Mouse (Mus musculus) ovary, adult 2 months (tissue): ENCODE results near the gene Hist1h2ao. TPM values are rescaled to one million over a fixed set of nuclear protein-coding genes. Genes with fewer than 3 reads are reported as not detected.

Experiments
- polyA plus RNA-seq: library from polyadenylated mRNA; depleted of rRNA; stranded (reverse); fragments of >200 nt; gene quantifications from 2 replicates; pipeline ENCODE4 v1.2.3, GENCODE M21; 2012; rRNA removed

Hist1h2ao gene
- not detected in 2 replicates for polyA plus RNA-seq

DNA sequence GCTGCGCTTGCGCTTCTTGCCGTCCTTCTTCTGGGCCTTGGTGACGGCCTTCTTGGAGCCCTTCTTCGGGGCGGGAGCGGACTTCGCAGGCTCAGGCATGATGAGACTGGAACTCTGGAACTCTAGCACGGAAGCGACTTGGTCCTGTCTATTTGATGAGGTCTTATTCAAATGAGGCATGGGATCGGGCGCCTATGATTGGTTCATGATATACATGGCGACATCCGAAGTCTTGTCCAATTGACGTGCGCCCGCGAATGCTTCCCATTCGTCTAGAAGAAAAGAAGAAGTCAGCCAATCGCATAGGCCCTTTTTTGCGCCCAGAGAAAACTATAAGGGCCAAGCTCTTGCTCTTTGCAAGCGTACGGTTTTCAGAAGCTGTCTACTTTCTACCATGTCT, at the start of gene Hist1h2ao, which contains the start of gene Hist1h2bq:
Gene Hist1h2ao (plus strand): TSS at position 393 of the 400 bp plus-strand sequence.
Gene Hist1h2bq (minus strand): TSS at position 125 of the 400 bp plus-strand sequence.

GRCm38 (mm10) chr13:21779767-21780731, 30.2 kb upstream of the Hist1h2ao start, which contains the start of gene Hist1h1b:
TSS of gene Hist1h1b (minus strand) at chr13:21780625.

GRCm38 (mm10) chr13:21783255-21783617, 27.0 kb upstream of the Hist1h2ao start, which contains the start of gene Hist1h3i:
TSS of gene Hist1h3i (minus strand) at chr13:21783370.

DNA sequence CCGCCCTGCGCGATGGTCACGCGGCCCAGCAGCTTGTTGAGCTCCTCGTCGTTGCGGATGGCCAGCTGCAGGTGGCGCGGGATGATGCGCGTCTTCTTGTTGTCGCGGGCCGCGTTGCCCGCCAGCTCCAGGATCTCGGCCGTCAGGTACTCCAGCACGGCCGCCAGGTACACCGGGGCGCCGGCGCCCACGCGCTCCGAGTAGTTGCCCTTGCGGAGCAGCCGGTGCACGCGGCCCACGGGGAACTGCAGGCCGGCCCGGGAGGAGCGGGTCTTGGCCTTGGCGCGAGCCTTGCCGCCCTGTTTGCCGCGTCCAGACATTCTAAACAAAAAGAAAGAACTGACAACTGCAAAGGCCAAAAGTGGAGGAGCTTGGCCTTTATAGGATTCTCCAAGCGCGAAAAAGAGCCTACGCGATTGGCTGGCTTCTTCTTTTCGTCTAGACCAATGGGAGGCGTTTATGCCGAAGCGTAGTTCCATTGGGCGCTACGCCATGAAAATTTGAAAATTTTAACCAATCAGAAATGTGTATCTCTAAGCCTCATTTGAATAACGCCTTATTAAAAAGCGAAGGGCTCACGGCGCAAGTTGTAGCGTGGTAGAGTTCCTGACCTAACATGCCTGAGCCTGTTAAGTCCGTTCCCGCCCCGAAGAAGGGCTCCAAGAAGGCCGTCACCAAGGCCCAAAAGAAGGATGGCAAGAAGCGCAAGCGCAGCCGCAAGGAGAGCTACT, 23.2 kb upstream of the Hist1h2ao start, which contains the start of the genes Hist1h2an and Hist1h2bp:
Gene Hist1h2an (minus strand): TSS at position 320 of the 731 bp plus-strand sequence.
Gene Hist1h2bp (plus strand): TSS at position 563 of the 731 bp plus-strand sequence.

DNA sequence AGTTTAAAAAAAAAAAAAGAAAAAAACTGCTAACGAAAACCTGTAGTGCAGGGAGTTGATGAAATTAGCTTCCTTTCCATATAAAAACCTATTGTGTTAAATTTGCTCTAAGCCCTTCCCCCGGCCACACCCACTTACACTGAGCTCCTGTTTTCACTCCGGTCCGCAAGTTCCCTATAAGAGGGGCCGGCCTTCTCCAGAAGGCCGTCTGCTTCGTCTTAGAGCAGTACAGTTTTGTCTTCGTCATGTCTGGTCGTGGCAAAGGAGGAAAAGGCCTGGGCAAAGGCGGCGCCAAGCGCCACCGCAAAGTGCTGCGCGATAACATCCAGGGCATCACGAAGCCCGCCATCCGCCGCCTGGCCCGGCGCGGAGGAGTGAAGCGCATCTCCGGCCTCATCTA, 1.3 kb downstream of the Hist1h2ao start, which contains the start of gene Hist1h4m:
Gene Hist1h4m (plus strand): TSS at position 208 of the 400 bp plus-strand sequence.

DNA sequence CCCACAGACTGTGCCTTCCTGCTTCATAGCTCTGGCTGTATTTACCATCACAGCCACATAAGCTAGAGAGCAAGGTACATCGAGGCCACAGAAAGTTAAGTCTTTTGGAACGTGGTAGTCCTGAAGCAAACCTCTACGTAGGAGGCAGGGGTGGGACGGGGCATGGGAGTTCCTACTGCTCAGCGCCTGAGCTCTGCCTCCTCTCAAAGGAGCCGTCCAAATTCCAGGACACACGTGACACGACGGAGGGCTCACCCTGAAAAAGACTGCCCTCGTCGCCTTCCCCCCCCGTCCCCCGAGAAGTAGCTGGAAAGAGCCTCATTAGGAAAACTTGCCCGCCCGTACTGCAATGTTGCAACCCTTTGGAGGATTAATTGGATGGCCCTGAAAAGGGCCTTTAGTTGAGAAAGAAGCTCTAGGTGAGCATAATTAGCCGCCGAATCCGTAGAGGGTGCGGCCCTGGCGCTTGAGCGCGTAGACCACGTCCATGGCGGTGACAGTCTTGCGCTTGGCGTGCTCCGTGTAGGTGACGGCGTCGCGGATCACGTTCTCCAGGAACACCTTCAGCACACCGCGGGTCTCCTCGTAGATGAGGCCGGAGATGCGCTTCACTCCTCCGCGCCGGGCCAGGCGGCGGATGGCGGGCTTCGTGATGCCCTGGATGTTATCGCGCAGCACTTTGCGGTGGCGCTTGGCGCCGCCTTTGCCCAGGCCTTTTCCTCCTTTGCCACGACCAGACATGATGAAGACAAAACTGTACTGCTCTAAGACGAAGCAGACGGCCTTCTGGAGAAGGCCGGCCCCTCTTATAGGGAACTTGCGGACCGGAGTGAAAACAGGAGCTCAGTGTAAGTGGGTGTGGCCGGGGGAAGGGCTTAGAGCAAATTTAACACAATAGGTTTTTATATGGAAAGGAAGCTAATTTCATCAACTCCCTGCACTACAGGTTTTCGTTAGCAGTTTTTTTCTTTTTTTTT, 21.4 kb downstream of the Hist1h2ao start, which contains the start of gene Hist1h4n:
Gene Hist1h4n (minus strand): TSS at position 779 of the 977 bp plus-strand sequence.

DNA sequence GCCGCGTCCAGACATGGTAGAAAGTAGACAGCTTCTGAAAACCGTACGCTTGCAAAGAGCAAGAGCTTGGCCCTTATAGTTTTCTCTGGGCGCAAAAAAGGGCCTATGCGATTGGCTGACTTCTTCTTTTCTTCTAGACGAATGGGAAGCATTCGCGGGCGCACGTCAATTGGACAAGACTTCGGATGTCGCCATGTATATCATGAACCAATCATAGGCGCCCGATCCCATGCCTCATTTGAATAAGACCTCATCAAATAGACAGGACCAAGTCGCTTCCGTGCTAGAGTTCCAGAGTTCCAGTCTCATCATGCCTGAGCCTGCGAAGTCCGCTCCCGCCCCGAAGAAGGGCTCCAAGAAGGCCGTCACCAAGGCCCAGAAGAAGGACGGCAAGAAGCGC, 23.2 kb downstream of the Hist1h2ao start, which contains the start of the genes Hist1h2ap and Hist1h2br:
Gene Hist1h2ap (minus strand): TSS at position 47 of the 400 bp plus-strand sequence.
Gene Hist1h2br (plus strand): TSS at position 283 of the 400 bp plus-strand sequence.

Other genes starting within 250 kb of the Hist1h2ao start
- not detected in 2 replicates for gene Olfr1364, start 228.7 kb upstream of the Hist1h2ao start, polyA plus RNA-seq
- not detected in 2 replicates for gene Olfr1362, start 196.4 kb upstream of the Hist1h2ao start, polyA plus RNA-seq
- gene Olfr11, start 167.9 kb upstream of the Hist1h2ao start, polyA plus RNA-seq: not detected in 2 replicates
- not detected in 2 replicates for gene Olfr1361, start 147.1 kb upstream of the Hist1h2ao start, polyA plus RNA-seq
- not detected in 2 replicates for gene Olfr1360, start 133.1 kb upstream of the Hist1h2ao start, polyA plus RNA-seq
- gene Olfr1359, start 112.4 kb upstream of the Hist1h2ao start, polyA plus RNA-seq: not detected in 2 replicates
- gene Hist1h2bl, start 94.3 kb upstream of the Hist1h2ao start, polyA plus RNA-seq: 7.5 and 13.6 TPM in 2 replicates
- 82.9 and 155 TPM in 2 replicates for gene Hist1h2ai, start 94.0 kb upstream of the Hist1h2ao start, polyA plus RNA-seq
- gene Hist1h3h, start 92.8 kb upstream of the Hist1h2ao start, polyA plus RNA-seq: 77.1 and 77.2 TPM in 2 replicates
- 8.9 and 11.6 TPM in 2 replicates for gene Hist1h2bm, start 88.4 kb upstream of the Hist1h2ao start, polyA plus RNA-seq
- 7.1 and 10.2 TPM in 2 replicates for gene Hist1h4j, start 75.4 kb upstream of the Hist1h2ao start, polyA plus RNA-seq
- gene Hist1h4k, start 60.0 kb upstream of the Hist1h2ao start, polyA plus RNA-seq: 40.6 and 44.5 TPM in 2 replicates
- 46.6 and 59.1 TPM in 2 replicates for gene Hist1h2ak, start 56.6 kb upstream of the Hist1h2ao start, polyA plus RNA-seq
- 20.8 and 32.3 TPM in 2 replicates for gene Hist1h2bn, start 56.3 kb upstream of the Hist1h2ao start, polyA plus RNA-seq
- gene Hist1h1b, start 29.8 kb upstream of the Hist1h2ao start, polyA plus RNA-seq: 2.2 and 3.3 TPM in 2 replicates
- gene Hist1h3i, start 27.1 kb upstream of the Hist1h2ao start, polyA plus RNA-seq: 60.0 and 85.2 TPM in 2 replicates
- gene Hist1h2an, start 23.2 kb upstream of the Hist1h2ao start, polyA plus RNA-seq: 25.0 and 44.3 TPM in 2 replicates
- 7.3 and 7.7 TPM in 2 replicates for gene Hist1h2bp, start 23.0 kb upstream of the Hist1h2ao start, polyA plus RNA-seq
- gene Hist1h2bq, start 268 bp upstream of the Hist1h2ao start, polyA plus RNA-seq: 28.9 and 46.9 TPM in 2 replicates
- gene Hist1h4m, start 1.3 kb downstream of the Hist1h2ao start, polyA plus RNA-seq: not detected in 2 replicates
- gene Hist1h4n, start 21.7 kb downstream of the Hist1h2ao start, polyA plus RNA-seq: 30.0 and 31.2 TPM in 2 replicates
- 1,050 and 1,797 TPM in 2 replicates for gene Hist1h2ap, start 23.0 kb downstream of the Hist1h2ao start, polyA plus RNA-seq
- 23.0 and 38.8 TPM in 2 replicates for gene Hist1h2br, start 23.3 kb downstream of the Hist1h2ao start, polyA plus RNA-seq
- gene Zfp184, start 134.6 kb downstream of the Hist1h2ao start, polyA plus RNA-seq: 3.0 and 4.7 TPM in 2 replicates
- gene Pom121l2, start 170.7 kb downstream of the Hist1h2ao start, polyA plus RNA-seq: not detected in 2 replicates
- 0.15 and 0.25 TPM in 2 replicates for gene Prss16, start 199.3 kb downstream of the Hist1h2ao start, polyA plus RNA-seq
- 56.4 and 124 TPM in 2 replicates for gene Hist1h2ah, start 225.1 kb downstream of the Hist1h2ao start, polyA plus RNA-seq
- 30.5 and 38.9 TPM in 2 replicates for gene Hist1h2bk, start 225.4 kb downstream of the Hist1h2ao start, polyA plus RNA-seq
- 9.8 and 12.4 TPM in 2 replicates for gene Hist1h4i, start 230.9 kb downstream of the Hist1h2ao start, polyA plus RNA-seq
- 15.5 and 16.5 TPM in 2 replicates for gene Hist1h2ag, start 232.5 kb downstream of the Hist1h2ao start, polyA plus RNA-seq
- 16.9 and 22.8 TPM in 2 replicates for gene Hist1h2bj, start 232.7 kb downstream of the Hist1h2ao start, polyA plus RNA-seq